Comparison of ENCODE assay signal across 9 mouse cellular contexts in the genomic region with DNA sequence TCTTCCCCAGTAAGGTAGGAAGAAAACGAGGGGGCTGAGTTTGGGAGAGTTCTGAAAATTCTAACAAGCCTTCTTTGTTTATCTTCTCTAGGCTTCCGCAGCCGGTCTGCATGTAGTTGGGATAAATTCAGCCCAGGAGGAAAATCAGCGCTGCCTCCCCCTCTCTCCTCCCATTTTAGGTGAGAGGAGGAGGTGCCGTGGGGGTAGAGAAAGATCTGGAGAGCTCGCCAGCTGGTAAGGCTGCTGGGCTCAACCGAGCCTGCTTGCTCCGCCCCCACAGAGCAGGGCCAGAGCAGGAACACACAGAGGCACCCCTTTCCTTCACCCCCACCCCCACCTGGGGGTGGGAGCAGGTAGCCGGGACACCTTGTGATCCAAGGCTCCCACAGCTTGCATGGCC. TPM values are rescaled to one million over a fixed set of nuclear protein-coding genes. Genes with fewer than 3 reads are reported as not detected.
DNase-seq lines count a peak whose midpoint lies in the region; ATAC-seq and TF ChIP-seq lines count a peak whose summit lies in the region.
"Had no signal": no experiment of that assay in that cellular context is flagged by ENCODE, and none has a peak within 500 bp of the region (broad histone marks: within the 10 kb centered on the region; RNA-seq: fewer than 3 reads in every experiment).

No protein-coding gene starts in this region.

- 12% methylated on average over 9 of the region's 9 CpGs for WGBS in kidney, postnatal 0 days
- WGBS in embryonic facial prominence, embryonic 14.5 days, result 11% methylated on average over 7 of the region's 9 CpGs
- 16% methylated on average over 9 of the region's 9 CpGs for WGBS in intestine, postnatal 0 days
- WGBS in lung, embryonic 15.5 days, result 9% methylated on average over 9 of the region's 9 CpGs

- no peaks in the 10 kb centered on the region for H3K9me3 ChIP-seq in kidney, postnatal 0 days (replicated peaks; ENCODE audit: low read length)
- H3K9me3 ChIP-seq in embryonic facial prominence, embryonic 14.5 days (ENCODE audit: control insufficient read depth, low read length), result no peaks in the 10 kb centered on the region
- H3K9me3 ChIP-seq in intestine, postnatal 0 days (ENCODE audit: control insufficient read depth), result no peaks in the 10 kb centered on the region
- no peaks in the 10 kb centered on the region for H3K9me3 ChIP-seq in lung, embryonic 15.5 days

- 0 out of 2 replicates have a peak overlapping the region, but pooled peaks have one; percentile 11 for H3K27ac ChIP-seq in kidney, postnatal 0 days
- peak overlapping the region; percentile 48; the same call in 1 of the 2 replicates for H3K27ac ChIP-seq in embryonic facial prominence, embryonic 14.5 days (replicated peaks; ENCODE audit: low read depth, low read length)
- 0 out of 2 replicates have a peak overlapping the region, but pooled peaks have one; percentile 28 for H3K27ac ChIP-seq in intestine, postnatal 0 days (ENCODE audit: low read depth, low read length)
- peak overlapping the region; percentile 31; the same call in 1 of the 2 replicates for H3K27ac ChIP-seq in lung, embryonic 15.5 days

- H3K36me3 ChIP-seq in kidney, postnatal 0 days (ENCODE audit: insufficient read depth, low read length), result no peaks in the 10 kb centered on the region
- no peaks in the 10 kb centered on the region for H3K36me3 ChIP-seq in embryonic facial prominence, embryonic 14.5 days (ENCODE audit: control insufficient read depth, insufficient read depth, low read length)
- H3K36me3 ChIP-seq in intestine, postnatal 0 days (ENCODE audit: control insufficient read depth, insufficient read depth), result no peaks in the 10 kb centered on the region
- no peaks in the 10 kb centered on the region for H3K36me3 ChIP-seq in lung, embryonic 15.5 days

- TF ChIP-seq CTCF in kidney, postnatal 0 days (IDR thresholded peaks at IDR 0.05; ENCODE audit: low read depth), result no peak
- no peak for TF ChIP-seq CTCF in intestine, postnatal 0 days (IDR thresholded peaks at IDR 0.05; ENCODE audit: low read depth)

- no peak overlapping the region for H3K4me3 ChIP-seq in kidney, postnatal 0 days (replicated peaks; ENCODE audit: low read depth, low read length)
- H3K4me3 ChIP-seq in embryonic facial prominence, embryonic 14.5 days (ENCODE audit: low read depth, low read length), result peak overlapping the region; percentile 6; the same call in 1 of the 2 replicates
- no peak overlapping the region for H3K4me3 ChIP-seq in intestine, postnatal 0 days (ENCODE audit: low read depth, low read length)
- 0 out of 2 replicates have a peak overlapping the region, but pooled peaks have one; percentile 13 for H3K4me3 ChIP-seq in lung, embryonic 15.5 days

- peak overlapping the region; percentile 45 for H3K4me2 ChIP-seq in kidney, postnatal 0 days (ENCODE audit: low read length)
- H3K4me2 ChIP-seq in embryonic facial prominence, embryonic 14.5 days (ENCODE audit: low read depth, low read length), result peak overlapping the region; percentile 47
- H3K4me2 ChIP-seq in intestine, postnatal 0 days (replicated peaks; ENCODE audit: low read depth), result peak overlapping the region; percentile 32; the same call in 1 of the 2 replicates
- H3K4me2 ChIP-seq in lung, embryonic 15.5 days, result peak overlapping the region; percentile 49

- DNase-seq in kidney, postnatal 0 days (ENCODE audit: low spot score), result peak; percentile 69
- no peak for DNase-seq in kidney, adult 18-20 months
- peak; percentile 70 for DNase-seq in embryonic facial prominence, embryonic 14.5 days (ENCODE audit: low spot score)

- 0 out of 2 replicates have a peak, but pooled peaks have one; percentile 34 for ATAC-seq in kidney, postnatal 0 days (replicated peaks; ENCODE audit: low FRiP score, low read depth)
- ATAC-seq in embryonic facial prominence, embryonic 14.5 days (ENCODE audit: low read depth), result peak; percentile 62
- ATAC-seq in intestine, postnatal 0 days, result 0 out of 2 replicates have a peak, but pooled peaks have one; percentile 25
- no peak for ATAC-seq in lung, embryonic 15.5 days (ENCODE audit: borderline replicate concordance, extremely low read depth, low FRiP score, low TSS enrichment)
- no peak for ATAC-seq in erythroid progenitor cell, adult 5-6 weeks (replicated peaks; ENCODE audit: low FRiP score, poor library complexity, severe bottlenecking)
- no peak for ATAC-seq in megakaryocyte-erythroid progenitor cell, adult 5-6 weeks (replicated peaks; ENCODE audit: low FRiP score, low TSS enrichment, poor library complexity, severe bottlenecking)
- no peak for ATAC-seq in monocyte, adult 5-6 weeks (replicated peaks; ENCODE audit: insufficient number of reproducible peaks, low FRiP score, low TSS enrichment, poor library complexity, severe bottlenecking)

- H3K27me3 ChIP-seq in kidney, postnatal 0 days (ENCODE audit: insufficient read depth, low read length), result no peaks in the 10 kb centered on the region
- no peaks in the 10 kb centered on the region for H3K27me3 ChIP-seq in embryonic facial prominence, embryonic 14.5 days (replicated peaks; ENCODE audit: control insufficient read depth, insufficient read depth, low read length)
- no peaks in the 10 kb centered on the region for H3K27me3 ChIP-seq in intestine, postnatal 0 days (replicated peaks; ENCODE audit: control insufficient read depth, insufficient read depth, low read length)
- no peaks in the 10 kb centered on the region for H3K27me3 ChIP-seq in lung, embryonic 15.5 days

- peaks cover 13% of the 10 kb centered on the region for H3K4me1 ChIP-seq in kidney, postnatal 0 days (replicated peaks; ENCODE audit: insufficient read depth, low read length)
- H3K4me1 ChIP-seq in embryonic facial prominence, embryonic 14.5 days (ENCODE audit: control insufficient read depth, insufficient read depth, low read length), result peaks cover 25% of the 10 kb centered on the region
- no peaks in the 10 kb centered on the region for H3K4me1 ChIP-seq in intestine, postnatal 0 days (replicated peaks; ENCODE audit: control insufficient read depth, insufficient read depth, low read length)
- H3K4me1 ChIP-seq in lung, embryonic 15.5 days, result peaks cover 43% of the 10 kb centered on the region

- H3K9ac ChIP-seq in kidney, postnatal 0 days (ENCODE audit: low read depth, low read length), result no peak overlapping the region
- H3K9ac ChIP-seq in embryonic facial prominence, embryonic 14.5 days (ENCODE audit: low read depth, low read length), result peak overlapping the region; percentile 8; the same call in 1 of the 2 replicates
- no peak overlapping the region for H3K9ac ChIP-seq in intestine, postnatal 0 days (ENCODE audit: low read depth, low read length)
- H3K9ac ChIP-seq in lung, embryonic 15.5 days, result 0 out of 2 replicates have a peak overlapping the region, but pooled peaks have one; percentile 11

RNA-seq across cellular contexts. Expression of gene Chrna1, which starts 16.6 kb away (rescaled TPM):
- 0.11 and 0.15 TPM in 2 replicates for polyA plus RNA-seq in kidney, postnatal 0 days (2015; fragmentation: Nextera tagmentation; extraction: Ambion mirVana)
- 25.9 and 26.2 TPM in 2 replicates for polyA plus RNA-seq in embryonic facial prominence, embryonic 14.5 days (2014; fragmentation: Nextera tagmentation; extraction: Ambion mirVana)
- polyA plus RNA-seq in intestine, postnatal 0 days (2015; fragmentation: Nextera tagmentation; extraction: Ambion mirVana), result 0.08 and 0.12 TPM in 2 replicates
- 0.16 and 0.19 TPM in 2 replicates for polyA plus RNA-seq in lung, embryonic 15.5 days (2015; fragmentation: Nextera tagmentation; extraction: Ambion mirVana)
- 0.84 and 1.4 TPM in 2 replicates for total RNA-seq in erythroid progenitor cell, adult 5-6 weeks (2015; ENCODE audit: low replicate concordance)
- total RNA-seq in erythroid progenitor cell, adult 5-6 weeks (2017; ENCODE audit: low replicate concordance), result not detected in 2 replicates
- total RNA-seq in megakaryocyte-erythroid progenitor cell, adult 5-6 weeks (2014; fragmentation: Nextera tagmentation), result 0.28 TPM in 1 of 2 replicates, not detected in the other
- total RNA-seq in megakaryocyte-erythroid progenitor cell, adult 5-6 weeks (2017), result not detected in 2 replicates
- not detected in 3 replicates for total RNA-seq in monocyte, adult 5-6 weeks (2017)
- polyA plus RNA-seq: large intestine, adult 2 months had no signal

Comparison
In these comparisons a context has a peak if more than half of its experiments do, and no peak if none do; other contexts are left out.
1. ATAC-seq: peak in kidney, postnatal 0 days (single experiment), embryonic facial prominence, embryonic 14.5 days (single experiment) and intestine, postnatal 0 days (single experiment); none in lung, embryonic 15.5 days (single experiment), erythroid progenitor cell, adult 5-6 weeks (single experiment), megakaryocyte-erythroid progenitor cell, adult 5-6 weeks (single experiment) and monocyte, adult 5-6 weeks (single experiment).
2. H3K4me3 ChIP-seq: peak in embryonic facial prominence, embryonic 14.5 days (single experiment) and lung, embryonic 15.5 days (single experiment); none in kidney, postnatal 0 days (single experiment) and intestine, postnatal 0 days (single experiment).
3. H3K9ac ChIP-seq: peak in embryonic facial prominence, embryonic 14.5 days (single experiment) and lung, embryonic 15.5 days (single experiment); none in kidney, postnatal 0 days (single experiment) and intestine, postnatal 0 days (single experiment).
4. RNA of gene Chrna1, which starts 16.6 kb away (polyA plus RNA-seq): 25.9 to 26.2 TPM in embryonic facial prominence, embryonic 14.5 days; 0.16 to 0.19 TPM in lung, embryonic 15.5 days, 0.11 to 0.15 TPM in kidney, postnatal 0 days and 0.08 to 0.12 TPM in intestine, postnatal 0 days; every median in the first group is over 10 times any median in the second.
5. Peak in every context shown above with its lines, with median percentiles within 50 percentile points of each other: H3K27ac ChIP-seq and H3K4me2 ChIP-seq.